Mouse (Mus musculus) adrenal gland, postnatal 25 days (tissue): Measurements from ENCODE around the gene Prpf40b. TPM values are rescaled to one million over a fixed set of nuclear protein-coding genes. Genes with fewer than 3 reads are reported as not detected.

Experiments
- total RNA-seq: library from RNA; stranded (reverse); gene quantifications from 2 replicates; pipeline ENCODE4 v1.2.3, GENCODE M21; 2021

Gene Prpf40b
- total RNA-seq, 1 experiment from 2014 or later, result 59.6 TPM

Other genes with a start within 250 kb of the Prpf40b start
- 0.52 and 2.2 TPM in 2 replicates for gene Prph, start 239.9 kb upstream of the Prpf40b start, total RNA-seq
- gene Troap, start 220.5 kb upstream of the Prpf40b start, total RNA-seq, result 4.3 and 5.6 TPM in 2 replicates
- not detected in 2 replicates for gene C1ql4, start 207.3 kb upstream of the Prpf40b start, total RNA-seq
- 1.9 and 3.8 TPM in 2 replicates for gene Dnajc22, start 201.9 kb upstream of the Prpf40b start, total RNA-seq
- gene Spats2, start 169.2 kb upstream of the Prpf40b start, total RNA-seq, result 18.7 and 19.6 TPM in 2 replicates
- gene Kcnh3, start 70.2 kb upstream of the Prpf40b start, total RNA-seq, result 0.67 and 1.2 TPM in 2 replicates
- 32.5 and 54.6 TPM in 2 replicates for gene Mcrs1, start 43.1 kb upstream of the Prpf40b start, total RNA-seq
- 2.4 and 4.8 TPM in 2 replicates for gene Fam186b, start 801 bp downstream of the Prpf40b start, total RNA-seq
- 16.4 and 24.1 TPM in 2 replicates for gene Fmnl3, start 75.4 kb downstream of the Prpf40b start, total RNA-seq
- gene Tmbim6, start 97.8 kb downstream of the Prpf40b start, total RNA-seq, result 719 and 813 TPM in 2 replicates
- 40.6 and 42.1 TPM in 2 replicates for gene Nckap5l, start 162.7 kb downstream of the Prpf40b start, total RNA-seq
- gene Bcdin3d, start 179.6 kb downstream of the Prpf40b start, total RNA-seq, result 6.2 and 7.7 TPM in 2 replicates
- gene Faim2, start 233.1 kb downstream of the Prpf40b start, total RNA-seq, result 24.3 TPM in 2 replicates